Mouse (Mus musculus) heart, postnatal 0 days (tissue): ENCODE results near the gene Lrrc15.
A peak's percentile ranks its signal among the peaks of the same experiment; 100 is the strongest.

ENCODE experiments used
- CTCF ChIP-seq: IDR thresholded peaks from 2 replicates; pipeline ENCODE4 v1.5.1; 2016; ENCODE audit warnings: antibody characterized with exemption, control low read depth, low read depth
- EP300 ChIP-seq: IDR thresholded peaks from 2 replicates; pipeline ENCODE4 v1.6.1; 2016; ENCODE audit warnings: antibody characterized with exemption, low read depth

DNA sequence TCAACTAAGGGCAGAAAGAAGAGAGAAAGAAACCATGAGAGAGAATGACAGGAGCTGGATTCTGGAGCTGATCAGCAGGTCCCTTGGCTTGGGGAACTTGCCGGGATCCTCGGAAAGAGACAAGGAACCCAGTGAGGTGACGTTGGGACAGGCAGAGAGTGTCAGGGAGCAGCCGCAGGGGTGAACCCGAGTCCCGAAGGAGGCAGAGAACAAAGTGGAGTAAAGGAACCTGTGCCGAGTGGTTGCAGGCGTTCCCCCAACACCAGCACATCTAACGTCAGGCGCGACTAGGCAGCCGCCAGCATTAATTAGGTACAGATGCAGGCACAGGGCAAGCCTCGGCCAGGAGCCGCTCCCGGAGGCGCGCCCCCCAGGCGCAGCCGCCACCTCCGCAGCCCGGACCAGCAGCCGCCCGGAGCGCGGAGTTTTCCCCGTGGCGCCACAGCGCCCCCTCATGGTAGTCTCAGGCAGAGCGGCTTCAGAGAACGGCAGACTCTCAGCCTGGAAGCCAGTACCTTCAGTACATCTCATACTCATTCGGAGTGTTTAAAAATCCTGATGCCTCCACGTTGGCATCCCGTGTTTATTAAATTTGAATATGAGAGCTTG is 46.9 kb downstream of the Lrrc15 start:
- TF ChIP-seq CTCF (peak; percentile 92), EP300 (no peak)
